Mouse (Mus musculus): ENCODE results near the gene Tifab.

DNA sequence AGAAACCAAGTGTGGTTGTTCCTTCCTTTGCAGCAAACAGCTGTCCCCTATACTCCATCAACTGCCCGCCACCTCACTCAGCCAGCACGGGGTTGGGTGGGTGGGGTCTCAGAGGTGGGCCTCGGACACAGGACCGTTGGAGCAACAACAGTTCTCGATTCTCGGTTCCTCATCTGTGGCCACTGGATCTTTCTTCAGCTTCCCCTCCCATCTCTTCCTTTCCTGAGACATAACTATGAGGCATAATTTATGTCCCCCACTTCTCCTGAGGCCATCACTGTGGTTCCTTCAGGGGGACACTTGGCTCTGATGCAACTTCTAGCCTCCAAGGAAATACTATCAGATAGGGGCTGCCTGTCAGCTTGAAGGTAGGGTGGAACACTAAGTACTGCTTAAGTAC lies 15.8 kb downstream of the Tifab start:
- TF ChIP-seq POLR2A (IDR thresholded peaks at IDR 0.05; ENCODE audit: low read depth, low read length): no peak
- TF ChIP-seq CTCF (IDR thresholded peaks at IDR 0.05; ENCODE audit: extremely low read depth, insufficient read depth, insufficient read length, insufficient replicate concordance): no peak

Measured in spleen, adult 2 months (tissue).